Mouse (Mus musculus) midbrain, embryonic 12.5 days (tissue): ENCODE results near the gene Ralgps1. TPM values are rescaled to one million over a fixed set of nuclear protein-coding genes. Genes with fewer than 3 reads are reported as not detected.

Experiments
- ATAC-seq: fragments of 200-750 bp; cut with Nextera tagmentation; 2 replicates; pipeline ENCODE4 v1.8.0; 2017; ENCODE audit warnings: low read depth, moderate TSS enrichment, moderate library complexity; ENCODE audit not compliant: low FRiP score
- H3K27ac ChIP-seq: fragments of 300-500 bp; sonication (generic); replicated peaks from 2 replicates; pipeline ENCODE4 v1.5.1; 2016; ENCODE audit warnings: mild to moderate bottlenecking
- H3K27me3 ChIP-seq: fragments of 300-500 bp; sonication (generic); 2 replicates; pipeline ENCODE4 v1.6.1; 2016; ENCODE audit warnings: mild to moderate bottlenecking
- H3K36me3 ChIP-seq: fragments of 300-500 bp; sonication (generic); 2 replicates; pipeline ENCODE4 v1.6.1; 2016
- H3K4me1 ChIP-seq: fragments of 300-500 bp; sonication (generic); 2 replicates; pipeline ENCODE4 v1.6.1; 2016
- H3K4me2 ChIP-seq: fragments of 300-500 bp; sonication (generic); replicated peaks from 2 replicates; pipeline ENCODE4 v1.6.1; 2016; ENCODE audit warnings: mild to moderate bottlenecking, moderate library complexity
- H3K4me3 ChIP-seq: fragments of 300-500 bp; sonication (generic); 2 replicates; pipeline ENCODE4 v1.5.1; 2016; ENCODE audit warnings: mild to moderate bottlenecking
- H3K9ac ChIP-seq: fragments of 300-500 bp; sonication (generic); replicated peaks from 2 replicates; pipeline ENCODE4 v1.6.1; 2016; ENCODE audit warnings: mild to moderate bottlenecking, moderate library complexity
- H3K9me3 ChIP-seq: fragments of 300-500 bp; sonication (generic); 2 replicates; pipeline ENCODE4 v1.6.1; 2016; ENCODE audit warnings: mild to moderate bottlenecking
- WGBS: fragments of 180-500 bp; shearing (Covaris S2); methylation state at CpG from one replicate; pipeline ENCODE4 v1.1.7; 2016; 5-methylcytosine and 5-hydroxymethylcytosine counted together
- polyA plus RNA-seq: library from polyadenylated mRNA; unstranded; fragments of >200 nt; fragmentation: Nextera tagmentation; extraction: Ambion mirVana; gene quantifications from 2 replicates; pipeline ENCODE4 v1.2.1, GENCODE M21; 2016

Ralgps1 gene
- polyA plus RNA-seq, 1 experiment from 2014 or later: 26.6 TPM

DNA sequence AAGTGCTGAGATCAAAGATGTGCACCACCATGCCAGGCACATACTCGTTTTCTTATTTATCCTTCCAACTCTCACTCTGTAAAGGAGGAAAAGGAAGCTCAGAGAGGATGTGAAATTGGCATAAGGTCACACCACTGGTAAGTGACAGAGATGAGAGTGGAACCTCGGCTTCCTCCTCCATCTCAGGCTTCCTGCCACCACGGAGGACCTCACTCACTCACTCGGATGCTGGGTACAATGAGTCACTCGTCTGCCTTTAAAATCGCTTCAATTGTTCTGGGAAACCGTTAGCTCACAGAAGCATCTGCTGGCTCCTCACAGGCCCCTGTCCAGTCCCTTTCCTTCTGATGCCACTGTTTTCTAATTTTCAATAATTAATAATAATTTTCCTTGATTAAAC, 194.8 kb downstream of the Ralgps1 start:
- Histone ChIP-seq H3K36me3 (peaks cover 22% of the 10 kb centered on the region; the same call in 1 of the 2 replicates), H3K9me3 (no peaks in the 10 kb centered on the region), H3K4me1 (peaks cover 34% of the 10 kb centered on the region), H3K4me2 (no peak overlapping the region), H3K27ac (no peak overlapping the region), H3K27me3 (no peaks in the 10 kb centered on the region), H3K9ac (no peak overlapping the region), H3K4me3 (no peak overlapping the region)
- WGBS: 62% methylated on average over 7 of the region's 7 CpGs
- ATAC-seq: no peak

DNA sequence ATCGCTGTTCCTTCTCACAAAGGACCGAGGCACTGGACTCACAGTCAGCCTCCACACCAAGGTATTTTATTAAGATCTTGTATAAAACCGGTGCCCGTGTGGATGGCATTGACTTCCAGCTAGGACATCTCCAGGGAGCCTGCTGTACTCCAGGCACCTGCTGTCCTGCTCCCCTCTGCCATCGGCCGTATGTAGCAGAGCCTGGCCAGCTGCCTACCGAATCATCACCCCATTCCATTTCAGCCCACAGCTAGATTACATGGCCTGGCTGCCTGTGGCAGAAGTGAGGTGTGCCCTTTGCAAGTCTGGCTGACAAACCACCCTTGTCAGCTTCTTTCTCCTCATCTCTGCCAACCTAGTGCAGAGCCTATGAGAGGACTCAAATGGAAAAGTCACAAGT, 197.6 kb downstream of the Ralgps1 start:
- Histone ChIP-seq H3K4me3 (no peak overlapping the region), H3K9me3 (no peaks in the 10 kb centered on the region), H3K4me2 (no peak overlapping the region), H3K27me3 (no peaks in the 10 kb centered on the region), H3K9ac (no peak overlapping the region), H3K4me1 (peaks cover 25% of the 10 kb centered on the region), H3K27ac (no peak overlapping the region; the same call in 1 of the 2 replicates), H3K36me3 (peaks cover 26% of the 10 kb centered on the region; the same call in 1 of the 2 replicates)
- WGBS: 90% methylated on average over 7 of the region's 7 CpGs
- no peak for ATAC-seq

GRCm38 (mm10) chr2:33173126-33173525, 198.2 kb downstream of the Ralgps1 start:
- Histone ChIP-seq H3K9me3 (no peaks in the 10 kb centered on the region), H3K27me3 (no peaks in the 10 kb centered on the region), H3K4me1 (peaks cover 20% of the 10 kb centered on the region), H3K4me2 (no peak overlapping the region), H3K9ac (no peak overlapping the region), H3K27ac (no peak overlapping the region), H3K36me3 (peaks cover 26% of the 10 kb centered on the region; the same call in 1 of the 2 replicates), H3K4me3 (no peak overlapping the region)
- ATAC-seq: no peak
- 87% methylated on average over 10 of the region's 10 CpGs for WGBS

DNA sequence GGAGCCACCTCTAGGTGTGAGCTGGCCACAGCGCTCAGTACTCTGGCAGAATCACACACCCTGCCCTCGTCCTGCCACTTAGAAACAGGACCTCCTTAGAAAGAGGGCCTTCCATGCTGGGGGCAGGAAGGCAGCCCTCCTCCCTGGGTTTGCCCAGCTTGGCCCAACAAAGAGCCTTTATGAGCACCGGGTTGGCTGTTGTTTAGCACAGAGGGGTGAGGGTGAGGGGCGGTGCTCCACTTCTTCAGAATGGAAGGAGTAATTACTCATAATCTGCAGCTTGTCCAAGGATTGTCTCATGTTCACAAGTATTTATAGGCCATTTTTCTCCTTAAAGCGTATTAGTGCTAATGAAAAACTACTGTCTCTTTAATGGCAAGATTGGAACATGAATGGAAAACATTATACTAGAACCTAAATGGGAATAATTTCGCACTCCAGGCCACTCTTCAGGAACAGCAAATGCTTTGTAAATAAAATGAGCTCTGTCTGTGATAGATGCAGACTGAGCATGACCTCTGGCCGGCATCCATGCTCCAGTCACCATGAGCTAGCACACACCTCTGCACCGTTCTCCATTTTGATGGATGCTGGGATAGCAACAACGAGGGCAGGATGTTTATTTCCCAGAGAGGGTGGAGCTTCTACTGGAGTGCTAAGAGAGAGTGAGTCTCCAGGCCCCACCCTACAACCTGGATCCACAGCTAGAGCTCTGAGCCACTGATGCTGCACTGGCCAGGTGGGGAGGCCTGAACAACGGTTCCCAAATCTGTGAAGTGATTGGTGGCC, 200.3 kb downstream of the Ralgps1 start:
- H3K9ac ChIP-seq: no peak overlapping the region
- H3K36me3 ChIP-seq: peaks cover 34% of the 10 kb centered on the region
- H3K27me3 ChIP-seq: no peaks in the 10 kb centered on the region
- WGBS: 69% methylated on average over 10 of the region's 10 CpGs
- H3K4me2 ChIP-seq: no peak overlapping the region
- peaks cover 11% of the 10 kb centered on the region for H3K4me1 ChIP-seq
- no peak overlapping the region for H3K4me3 ChIP-seq
- H3K9me3 ChIP-seq: no peaks in the 10 kb centered on the region
- 0 out of 2 replicates have a peak overlapping the region, but pooled peaks have one; percentile 3 for H3K27ac ChIP-seq
- no peak for ATAC-seq

DNA sequence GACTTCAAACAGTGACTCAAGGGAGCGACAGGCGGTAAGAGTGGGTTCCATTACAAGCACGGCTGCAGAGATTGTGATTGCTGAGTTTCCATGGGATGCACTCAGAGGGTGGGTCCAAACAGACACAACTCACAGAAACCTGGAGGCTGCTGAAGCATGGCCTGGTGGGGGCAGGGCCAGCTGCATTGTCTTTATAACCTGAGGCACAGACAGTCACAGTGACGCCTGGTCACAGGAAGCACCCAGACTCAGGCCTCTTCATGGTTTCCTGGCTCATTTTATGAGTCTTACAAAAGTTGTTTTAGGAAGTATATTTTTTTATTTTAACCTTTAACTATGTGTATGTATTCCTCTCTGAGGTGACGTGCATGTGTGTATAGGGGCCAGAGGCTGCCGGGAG, 201.8 kb downstream of the Ralgps1 start:
- H3K9ac ChIP-seq: no peak overlapping the region
- no peak overlapping the region for H3K4me2 ChIP-seq
- peaks cover 11% of the 10 kb centered on the region for H3K4me1 ChIP-seq
- no peak overlapping the region for H3K27ac ChIP-seq
- no peaks in the 10 kb centered on the region for H3K27me3 ChIP-seq
- peaks cover 34% of the 10 kb centered on the region for H3K36me3 ChIP-seq
- H3K9me3 ChIP-seq: no peaks in the 10 kb centered on the region
- ATAC-seq: no peak
- WGBS: 78% methylated on average over 6 of the region's 6 CpGs
- H3K4me3 ChIP-seq: no peak overlapping the region

DNA sequence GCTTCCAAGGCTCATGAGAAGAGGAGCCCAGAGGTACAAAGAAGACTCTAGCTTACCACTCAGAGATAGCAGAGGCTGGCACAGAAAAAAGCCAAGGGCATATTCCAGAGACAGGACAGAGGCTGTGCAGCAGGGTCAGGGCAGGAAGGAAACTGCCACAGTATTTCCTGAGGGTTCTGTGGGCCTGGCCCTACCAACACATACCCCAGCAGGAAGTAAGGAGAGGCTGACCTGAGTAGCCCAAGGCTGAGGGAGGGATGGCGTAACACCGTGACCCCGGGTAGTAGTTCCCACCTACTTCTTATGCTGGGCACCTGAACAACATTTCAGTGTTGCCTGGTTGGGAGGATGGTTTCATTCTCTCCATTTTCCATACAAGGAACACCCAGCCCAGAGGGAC, 204.2 kb downstream of the Ralgps1 start:
- H3K4me2 ChIP-seq: no peak overlapping the region
- peaks cover 11% of the 10 kb centered on the region for H3K4me1 ChIP-seq
- H3K27me3 ChIP-seq: no peaks in the 10 kb centered on the region
- no peak overlapping the region for H3K27ac ChIP-seq
- no peak for ATAC-seq
- H3K9ac ChIP-seq: no peak overlapping the region
- H3K9me3 ChIP-seq: no peaks in the 10 kb centered on the region
- H3K4me3 ChIP-seq: no peak overlapping the region
- WGBS: 94% methylated on average over 3 of the region's 3 CpGs
- H3K36me3 ChIP-seq: peaks cover 20% of the 10 kb centered on the region

- H3K4me3 ChIP-seq: no peak overlapping the region
- no peak overlapping the region for H3K27ac ChIP-seq
- H3K36me3 ChIP-seq: peaks cover 17% of the 10 kb centered on the region
- WGBS: 63% methylated on average over 7 of the region's 7 CpGs
- H3K4me2 ChIP-seq: no peak overlapping the region
- no peaks in the 10 kb centered on the region for H3K27me3 ChIP-seq
- H3K4me1 ChIP-seq: peaks cover 5% of the 10 kb centered on the region
- no peak for ATAC-seq
- no peaks in the 10 kb centered on the region for H3K9me3 ChIP-seq
- no peak overlapping the region for H3K9ac ChIP-seq
These were observed 205.4 kb downstream of the Ralgps1 start for GRCm38 (mm10) chr2:33165710-33166374.

- Histone ChIP-seq H3K9ac (no peak overlapping the region), H3K4me1 (no peaks in the 10 kb centered on the region), H3K27me3 (no peaks in the 10 kb centered on the region), H3K4me3 (no peak overlapping the region), H3K9me3 (no peaks in the 10 kb centered on the region), H3K36me3 (peaks cover 17% of the 10 kb centered on the region), H3K4me2 (no peak overlapping the region), H3K27ac (no peak overlapping the region)
- WGBS: 82% methylated on average over 4 of the region's 4 CpGs
- no peak for ATAC-seq
These were observed 206.1 kb downstream of the Ralgps1 start for GRCm38 (mm10) chr2:33165229-33165628.

GRCm38 (mm10) chr2:33164646-33165045, 206.6 kb downstream of the Ralgps1 start:
- no peak overlapping the region for H3K27ac ChIP-seq
- H3K27me3 ChIP-seq: no peaks in the 10 kb centered on the region
- H3K9ac ChIP-seq: no peak overlapping the region
- no peaks in the 10 kb centered on the region for H3K9me3 ChIP-seq
- no peak overlapping the region for H3K4me2 ChIP-seq
- H3K4me3 ChIP-seq: no peak overlapping the region
- ATAC-seq: no peak
- peaks cover 17% of the 10 kb centered on the region for H3K36me3 ChIP-seq
- WGBS: 77% methylated on average over 3 of the region's 3 CpGs
- no peaks in the 10 kb centered on the region for H3K4me1 ChIP-seq

- Histone ChIP-seq H3K4me2 (no peak overlapping the region), H3K27ac (no peak overlapping the region), H3K9ac (no peak overlapping the region), H3K36me3 (peaks cover 18% of the 10 kb centered on the region), H3K9me3 (no peaks in the 10 kb centered on the region), H3K27me3 (no peaks in the 10 kb centered on the region), H3K4me3 (no peak overlapping the region), H3K4me1 (no peaks in the 10 kb centered on the region)
- no peak for ATAC-seq
- 86% methylated on average over 2 of the region's 2 CpGs for WGBS
These were observed 209.2 kb downstream of the Ralgps1 start for GRCm38 (mm10) chr2:33162126-33162525.

DNA sequence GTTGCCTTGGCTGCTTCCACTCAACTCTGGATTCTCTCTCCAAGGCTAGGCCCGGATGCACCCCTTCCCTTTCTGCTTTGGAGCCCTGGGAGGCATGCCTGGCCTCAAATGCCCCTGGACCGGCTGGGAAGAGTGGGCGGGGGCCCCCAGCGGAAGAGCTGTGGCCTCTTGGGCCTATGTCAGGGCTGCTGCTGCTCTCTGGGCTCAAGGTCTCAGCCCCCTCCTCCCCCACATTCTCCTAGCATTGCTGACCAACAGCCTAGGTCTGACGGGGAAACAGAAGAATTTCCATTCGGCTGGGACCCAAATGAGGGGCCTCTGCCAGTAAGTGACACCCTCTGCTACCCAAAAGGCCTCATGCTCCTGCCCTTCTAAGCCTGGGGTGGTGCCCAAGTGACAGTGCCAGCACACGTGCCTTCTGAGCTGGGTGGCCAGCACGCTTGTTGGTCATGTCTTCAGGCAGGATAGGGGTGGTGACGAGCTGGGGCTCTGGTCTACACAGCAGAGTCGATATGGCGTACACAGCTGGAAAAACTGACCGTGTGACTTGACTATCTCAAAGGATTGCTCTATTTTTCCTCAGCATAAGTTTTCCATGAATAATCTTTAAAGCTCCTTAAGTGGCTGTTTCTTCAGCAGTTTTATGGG, 210.8 kb downstream of the Ralgps1 start:
- Histone ChIP-seq H3K4me1 (no peaks in the 10 kb centered on the region), H3K27ac (no peak overlapping the region), H3K27me3 (no peaks in the 10 kb centered on the region), H3K4me3 (no peak overlapping the region), H3K4me2 (no peak overlapping the region), H3K36me3 (peaks cover 18% of the 10 kb centered on the region), H3K9ac (no peak overlapping the region), H3K9me3 (no peaks in the 10 kb centered on the region)
- no peak for ATAC-seq
- 80% methylated on average over 12 of the region's 12 CpGs for WGBS

DNA sequence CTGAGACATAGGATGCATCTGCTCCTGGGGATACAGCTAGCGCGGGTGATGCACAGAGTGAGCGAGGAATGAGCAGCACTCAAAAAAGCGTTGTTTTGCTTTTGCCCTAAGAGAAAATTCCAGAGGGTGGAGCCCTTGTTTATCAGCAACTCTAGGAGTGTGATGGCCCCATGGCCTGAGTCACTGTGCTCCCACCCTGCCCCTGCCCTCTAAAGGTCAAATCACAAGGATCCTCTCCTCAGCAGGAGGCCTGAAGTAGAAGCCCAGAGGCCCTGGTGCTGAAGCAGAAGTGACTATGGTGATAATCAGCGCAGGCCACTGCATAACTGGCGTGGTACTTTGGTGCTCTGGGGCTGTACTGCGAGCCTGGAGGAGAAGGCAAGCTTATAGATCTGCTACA, 211.7 kb downstream of the Ralgps1 start:
- H3K9ac ChIP-seq: no peak overlapping the region
- no peaks in the 10 kb centered on the region for H3K27me3 ChIP-seq
- 87% methylated on average over 7 of the region's 7 CpGs for WGBS
- no peak overlapping the region for H3K27ac ChIP-seq
- no peaks in the 10 kb centered on the region for H3K9me3 ChIP-seq
- peaks cover 18% of the 10 kb centered on the region for H3K36me3 ChIP-seq
- H3K4me1 ChIP-seq: no peaks in the 10 kb centered on the region
- H3K4me2 ChIP-seq: no peak overlapping the region
- no peak for ATAC-seq
- H3K4me3 ChIP-seq: no peak overlapping the region
